Mouse (Mus musculus) gastrocnemius, adult 8-10 months (tissue): Measurements from ENCODE around the gene Fam19a1. TPM values are rescaled to one million over a fixed set of nuclear protein-coding genes. Genes with fewer than 3 reads are reported as not detected.
"Not testable (repeated sequence)": the region's sequence is repeated elsewhere in the genome, so short reads cannot be mapped to it uniquely, and the experiment has no call there.

ENCODE experiments used
- DNase-seq, 2 experiments: peaks; one replicate each; pipeline ENCODE4 v3.0.0; 2022; ENCODE audit warnings: low spot score in 2 of 2
- total RNA-seq, 4 experiments: library from RNA; stranded (reverse); gene quantifications; 2 replicates each; pipeline ENCODE4 v1.2.4; 2022

The Fam19a1 gene
- not detected for total RNA-seq

GRCm38 (mm10) chr6:96112854-96113253, at the start of gene Fam19a1:
Gene Fam19a1 (plus strand): TSS chr6:96113154.
- no peak for DNase-seq

- no peak for DNase-seq
These were observed 41.9 kb upstream of the Fam19a1 start for GRCm38 (mm10) chr6:96071080-96071479.

GRCm38 (mm10) chr6:96071567-96071966, 41.4 kb upstream of the Fam19a1 start:
- DNase-seq, result no peak

GRCm38 (mm10) chr6:96089961-96090360, 23.0 kb upstream of the Fam19a1 start:
- DNase-seq, result no peak

- no peak for DNase-seq
These were observed 19.2 kb upstream of the Fam19a1 start for GRCm38 (mm10) chr6:96093716-96094115.

GRCm38 (mm10) chr6:96098225-96098624, 14.7 kb upstream of the Fam19a1 start:
- no peak for DNase-seq

- no peak for DNase-seq
These were observed 1.3 kb upstream of the Fam19a1 start for GRCm38 (mm10) chr6:96111656-96112055.

- no peak for DNase-seq
These were observed 1.2 kb downstream of the Fam19a1 start for GRCm38 (mm10) chr6:96114151-96114550.

GRCm38 (mm10) chr6:96116148-96116533, 3.2 kb downstream of the Fam19a1 start:
- no peak for DNase-seq

GRCm38 (mm10) chr6:96116534-96117272, 3.7 kb downstream of the Fam19a1 start:
- peak in 1 of 2 experiments; percentile 3 for DNase-seq

- no peak for DNase-seq
These were observed 30.4 kb downstream of the Fam19a1 start for GRCm38 (mm10) chr6:96143326-96143725.

GRCm38 (mm10) chr6:96165403-96165802, 52.4 kb downstream of the Fam19a1 start:
- DNase-seq, result no peak

GRCm38 (mm10) chr6:96165818-96166379, 52.9 kb downstream of the Fam19a1 start, which contains the start of gene 1700123L14Rik:
Gene 1700123L14Rik (minus strand): TSS chr6:96166243.
- no peak for DNase-seq

- DNase-seq, result no peak
These were observed 54.1 kb downstream of the Fam19a1 start for GRCm38 (mm10) chr6:96167031-96167430.

GRCm38 (mm10) chr6:96173681-96174080, 60.7 kb downstream of the Fam19a1 start:
- DNase-seq, result no peak

GRCm38 (mm10) chr6:96178530-96178929, 65.6 kb downstream of the Fam19a1 start:
- DNase-seq, result no peak

- DNase-seq, result no peak
These were observed 70.4 kb downstream of the Fam19a1 start for GRCm38 (mm10) chr6:96183392-96183791.

- no peak for DNase-seq
These were observed 73.6 kb downstream of the Fam19a1 start for GRCm38 (mm10) chr6:96186517-96186916.

GRCm38 (mm10) chr6:96198991-96199390, 86.0 kb downstream of the Fam19a1 start:
- DNase-seq, result not testable (repeated sequence)

GRCm38 (mm10) chr6:96205395-96205794, 92.4 kb downstream of the Fam19a1 start:
- DNase-seq, result no peak

- DNase-seq, result no peak
These were observed 121.9 kb downstream of the Fam19a1 start for GRCm38 (mm10) chr6:96234806-96235205.

GRCm38 (mm10) chr6:96244320-96244719, 131.4 kb downstream of the Fam19a1 start:
- no peak for DNase-seq

- DNase-seq, result no peak
These were observed 139.0 kb downstream of the Fam19a1 start for GRCm38 (mm10) chr6:96252001-96252400.
